Mouse (Mus musculus) limb, embryonic 15.5 days (tissue): Measurements from ENCODE around the gene Fosb. TPM values are rescaled to one million over a fixed set of nuclear protein-coding genes. Genes with fewer than 3 reads are reported as not detected.

ENCODE experiments used
- ATAC-seq: fragments of 200-750 bp; cut with Nextera tagmentation; 2 replicates; pipeline ENCODE4 v1.8.0; 2017; ENCODE audit warnings: low read depth, moderate TSS enrichment; ENCODE audit not compliant: insufficient number of reproducible peaks, low FRiP score, low TSS enrichment
- H3K27ac ChIP-seq: fragments of 300-500 bp; sonication (generic); 2 replicates; pipeline ENCODE4 v1.5.1; 2015; ENCODE audit warnings: moderate library complexity, mild to moderate bottlenecking, inconsistent platforms
- H3K27me3 ChIP-seq: fragments of 300-500 bp; sonication (generic); 2 replicates; pipeline ENCODE4 v1.6.1; 2015; ENCODE audit warnings: inconsistent platforms
- H3K36me3 ChIP-seq: fragments of 300-500 bp; sonication (generic); 2 replicates; pipeline ENCODE4 v1.6.1; 2015; ENCODE audit warnings: inconsistent platforms
- H3K4me1 ChIP-seq: fragments of 300-500 bp; sonication (generic); 2 replicates; pipeline ENCODE4 v1.6.1; 2015; ENCODE audit warnings: inconsistent platforms
- H3K4me2 ChIP-seq: fragments of 300-500 bp; sonication (generic); 2 replicates; pipeline ENCODE4 v1.6.1; 2015; ENCODE audit warnings: mild to moderate bottlenecking, inconsistent platforms
- H3K4me3 ChIP-seq: fragments of 300-500 bp; sonication (generic); 2 replicates; pipeline ENCODE4 v1.5.1; 2015; ENCODE audit warnings: mild to moderate bottlenecking, inconsistent platforms
- H3K9ac ChIP-seq: fragments of 300-500 bp; sonication (generic); 2 replicates; pipeline ENCODE4 v1.6.1; 2015; ENCODE audit warnings: inconsistent platforms
- H3K9me3 ChIP-seq: fragments of 300-500 bp; sonication (generic); 2 replicates; pipeline ENCODE4 v1.6.1; 2016; ENCODE audit warnings: inconsistent platforms
- WGBS: fragments of 180-500 bp; shearing (Covaris S2); methylation state at CpG from one replicate; pipeline ENCODE4 v1.1.7; 2015; 5-methylcytosine and 5-hydroxymethylcytosine counted together
- polyA plus RNA-seq: library from polyadenylated mRNA; unstranded; fragments of >200 nt; fragmentation: Nextera tagmentation; extraction: Ambion mirVana; gene quantifications from 2 replicates; pipeline ENCODE4 v1.2.1, GENCODE M21; 2015

Gene Fosb
- 0.29 and 0.41 TPM in 2 replicates for polyA plus RNA-seq

DNA sequence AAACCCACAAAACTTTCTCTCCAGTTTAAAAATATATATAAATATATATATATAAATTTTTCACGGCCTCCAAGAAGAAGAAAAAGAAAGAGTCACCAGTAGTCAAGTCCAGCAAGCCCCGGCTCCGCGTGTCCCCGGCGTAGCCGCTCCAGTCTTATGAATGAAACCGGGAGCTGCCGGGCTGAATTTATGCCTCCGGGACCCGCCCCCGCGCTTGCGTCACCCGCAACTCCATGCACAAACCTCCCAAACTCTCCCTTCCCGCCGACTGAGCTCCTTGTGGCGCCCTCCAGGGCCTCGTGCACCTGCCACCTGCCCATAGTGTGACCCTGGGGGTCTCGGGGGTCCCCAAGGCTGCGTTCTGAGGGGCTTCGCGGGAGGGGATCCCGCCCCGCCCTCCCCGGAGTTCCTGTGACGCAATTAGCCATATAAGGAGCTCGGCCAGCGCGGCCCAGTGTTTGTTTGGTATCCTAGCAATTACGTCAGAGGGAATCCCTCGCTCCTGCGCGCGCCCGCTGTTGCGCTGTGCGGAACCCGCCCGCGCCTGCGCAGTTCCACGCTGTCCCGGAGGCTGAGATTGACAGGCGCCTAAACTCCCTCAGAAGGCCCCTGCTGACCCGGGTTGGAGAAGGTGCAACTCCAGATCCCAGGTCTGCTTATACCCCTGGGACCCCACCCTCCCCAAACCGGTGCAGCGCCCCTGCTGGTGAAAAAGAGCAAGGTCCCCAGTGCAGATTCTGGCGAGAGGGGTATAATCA, at the start of gene Fosb:
Gene Fosb (minus strand): TSS at position 168 of the 758 bp plus-strand sequence.
- Histone ChIP-seq H3K36me3 (no peaks in the 10 kb centered on the region), H3K9ac (peak within 1 kb of the TSS; percentile 59), H3K9me3 (no peaks in the 10 kb centered on the region), H3K27me3 (peaks cover 43% of the 10 kb centered on the region), H3K4me3 (peak within 1 kb of the TSS; percentile 69), H3K27ac (peak within 1 kb of the TSS; percentile 60), H3K4me1 (peaks cover 26% of the 10 kb centered on the region), H3K4me2 (peak within 1 kb of the TSS; percentile 99)
- peak; percentile 81 for ATAC-seq
- WGBS: under 1% methylated on average over 49 of the region's 49 CpGs

- peak within 1 kb of the TSS; percentile 75 for H3K4me3 ChIP-seq
- H3K4me1 ChIP-seq: peaks cover 42% of the 10 kb centered on the region
- 1% methylated on average over 31 of the region's 31 CpGs for WGBS
- no peaks in the 10 kb centered on the region for H3K27me3 ChIP-seq
- peaks cover 33% of the 10 kb centered on the region for H3K36me3 ChIP-seq
- H3K4me2 ChIP-seq: peak within 1 kb of the TSS; percentile 90
- peak; percentile 62 for ATAC-seq
- H3K9me3 ChIP-seq: no peaks in the 10 kb centered on the region
- H3K9ac ChIP-seq: peak within 1 kb of the TSS; percentile 57
- H3K27ac ChIP-seq: peak within 1 kb of the TSS; percentile 83
These were observed 49.5 kb upstream of the Fosb start, which contains the start of the genes Cd3eap and Ppp1r13l for GRCm38 (mm10) chr7:19359299-19359891. Cd3eap (minus strand) TSS chr7:19359483. Ppp1r13l (plus strand) TSS chr7:19359749.

GRCm38 (mm10) chr7:19358634-19359033, 48.8 kb upstream of the Fosb start:
- H3K4me3 ChIP-seq: peak overlapping the region; percentile 75
- peak overlapping the region; percentile 57 for H3K9ac ChIP-seq
- H3K27me3 ChIP-seq: no peaks in the 10 kb centered on the region
- H3K27ac ChIP-seq: no peak overlapping the region
- peak overlapping the region; percentile 90 for H3K4me2 ChIP-seq
- peaks cover 39% of the 10 kb centered on the region for H3K36me3 ChIP-seq
- ATAC-seq: no peak
- H3K4me1 ChIP-seq: peaks cover 37% of the 10 kb centered on the region
- 14% methylated on average over 13 of the region's 13 CpGs for WGBS
- H3K9me3 ChIP-seq: no peaks in the 10 kb centered on the region

DNA sequence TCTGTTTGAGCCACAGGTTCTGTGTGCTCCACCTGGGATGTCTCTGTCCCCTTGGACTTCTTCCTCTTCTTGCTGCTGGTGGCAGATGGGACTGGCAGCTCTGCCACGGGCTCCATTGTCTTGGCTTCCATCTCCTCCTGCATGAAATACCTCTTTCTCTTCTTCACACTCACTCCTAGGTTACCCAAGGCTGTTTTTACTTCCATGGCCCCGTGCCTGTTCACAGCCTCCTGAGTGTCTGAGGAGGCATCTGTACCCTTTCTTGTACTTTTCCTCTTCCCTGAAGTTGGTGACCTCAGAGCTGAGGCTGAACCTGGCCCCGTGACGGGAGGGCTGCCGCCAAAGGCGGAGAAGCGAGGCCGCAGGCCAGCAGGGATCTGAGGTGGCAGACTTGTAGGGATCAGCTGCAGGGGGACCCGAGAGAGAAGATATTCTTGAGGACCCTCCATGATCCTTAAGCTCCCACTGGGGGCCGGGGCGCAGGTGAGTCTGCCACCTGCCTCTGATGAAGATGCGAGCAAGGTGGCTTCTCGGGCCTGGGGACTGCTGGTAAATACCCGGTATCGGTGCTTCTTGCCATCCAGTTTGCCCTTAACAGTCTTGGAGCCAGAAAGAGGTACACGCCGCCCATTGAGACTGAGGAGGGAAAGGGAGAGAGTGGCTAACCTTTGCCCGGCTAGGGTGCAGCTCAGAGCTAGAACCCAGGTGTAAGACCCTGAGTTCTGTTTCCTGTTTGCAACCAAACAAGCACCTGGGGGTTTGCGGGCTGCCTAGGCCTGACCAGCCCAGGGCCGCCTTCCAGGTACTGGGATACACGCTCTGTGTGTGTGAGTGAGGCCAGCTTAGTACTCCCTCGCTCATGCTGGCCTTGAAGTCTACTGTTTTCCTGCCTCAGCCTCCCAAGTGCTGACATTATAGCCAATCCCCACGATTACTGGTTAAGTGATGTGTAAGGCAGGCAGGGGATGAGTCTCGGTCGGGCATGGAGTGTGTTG, 47.8 kb upstream of the Fosb start:
- 91% methylated on average over 25 of the region's 25 CpGs for WGBS

GRCm38 (mm10) chr7:19356311-19356710, 46.5 kb upstream of the Fosb start:
- H3K27ac ChIP-seq: no peak overlapping the region
- no peak overlapping the region for H3K4me3 ChIP-seq
- H3K27me3 ChIP-seq: no peaks in the 10 kb centered on the region
- WGBS: 61% methylated on average over 10 of the region's 10 CpGs
- no peak overlapping the region for H3K4me2 ChIP-seq
- peaks cover 20% of the 10 kb centered on the region for H3K4me1 ChIP-seq
- H3K9ac ChIP-seq: no peak overlapping the region
- H3K9me3 ChIP-seq: no peaks in the 10 kb centered on the region
- H3K36me3 ChIP-seq: peaks cover 62% of the 10 kb centered on the region
- ATAC-seq: no peak

More for the DNA sequence above, 47.8 kb upstream of the Fosb start:
- no peak overlapping the region for H3K27ac ChIP-seq
- peaks cover 33% of the 10 kb centered on the region for H3K4me1 ChIP-seq
- H3K36me3 ChIP-seq: peaks cover 48% of the 10 kb centered on the region
- peak overlapping the region; percentile 57; the same call in 1 of the 2 replicates for H3K9ac ChIP-seq
- H3K27me3 ChIP-seq: no peaks in the 10 kb centered on the region
- no peaks in the 10 kb centered on the region for H3K9me3 ChIP-seq
- ATAC-seq: no peak
- peak overlapping the region; percentile 75 for H3K4me3 ChIP-seq
- peak overlapping the region; percentile 90 for H3K4me2 ChIP-seq

GRCm38 (mm10) chr7:19354991-19355390, 45.1 kb upstream of the Fosb start:
- H3K9ac ChIP-seq: no peak overlapping the region
- 90% methylated on average over 5 of the region's 5 CpGs for WGBS
- no peaks in the 10 kb centered on the region for H3K9me3 ChIP-seq
- H3K27ac ChIP-seq: no peak overlapping the region
- no peak overlapping the region for H3K4me3 ChIP-seq
- H3K4me1 ChIP-seq: peaks cover 11% of the 10 kb centered on the region
- no peak for ATAC-seq
- no peak overlapping the region for H3K4me2 ChIP-seq
- H3K27me3 ChIP-seq: no peaks in the 10 kb centered on the region
- H3K36me3 ChIP-seq: peaks cover 72% of the 10 kb centered on the region

- Histone ChIP-seq H3K9me3 (no peaks in the 10 kb centered on the region), H3K4me3 (no peak overlapping the region), H3K27me3 (no peaks in the 10 kb centered on the region), H3K9ac (no peak overlapping the region), H3K36me3 (peaks cover 74% of the 10 kb centered on the region), H3K27ac (no peak overlapping the region), H3K4me2 (no peak overlapping the region), H3K4me1 (peaks cover 13% of the 10 kb centered on the region)
- 95% methylated on average over 8 of the region's 8 CpGs for WGBS
- ATAC-seq: no peak
These were observed 40.4 kb upstream of the Fosb start for GRCm38 (mm10) chr7:19350221-19350620.

DNA sequence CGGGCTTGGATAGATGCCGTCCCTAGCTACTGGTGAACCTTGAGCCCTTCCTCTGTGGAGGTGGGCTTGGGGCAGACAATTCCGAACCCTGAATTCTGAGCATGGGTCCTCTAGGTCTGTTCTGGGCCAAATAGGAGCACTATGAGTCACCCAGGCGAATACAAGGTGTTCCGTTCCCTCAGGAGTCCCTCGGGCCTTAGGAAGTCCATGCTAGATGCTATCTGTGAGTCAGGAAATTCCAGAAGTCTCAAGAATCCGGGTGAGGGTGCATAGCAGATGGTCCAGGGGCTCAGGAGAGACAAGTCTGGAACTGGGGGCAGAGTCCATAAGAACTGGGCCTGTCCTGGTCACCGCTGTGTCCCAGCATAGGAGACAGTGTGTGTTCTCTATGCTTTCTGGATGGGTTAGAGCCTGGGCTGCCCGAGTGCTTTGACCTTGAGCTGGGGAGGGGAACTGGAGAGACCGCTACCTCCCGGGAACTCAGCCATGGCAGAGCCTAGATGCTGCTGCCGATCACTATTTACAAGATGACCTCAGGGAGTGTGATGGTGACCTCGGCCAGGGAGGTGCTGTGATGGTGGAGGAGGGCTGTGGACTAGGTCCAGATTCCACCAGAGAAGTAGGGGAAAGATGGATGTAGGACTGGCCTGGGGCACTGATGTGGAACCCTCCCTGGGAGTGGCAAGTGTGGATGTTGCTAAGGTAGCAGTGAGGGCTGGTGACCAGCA, 39.5 kb upstream of the Fosb start:
- no peak overlapping the region for H3K9ac ChIP-seq
- 86% methylated on average over 13 of the region's 13 CpGs for WGBS
- H3K36me3 ChIP-seq: peaks cover 66% of the 10 kb centered on the region
- H3K4me2 ChIP-seq: no peak overlapping the region
- H3K4me3 ChIP-seq: no peak overlapping the region
- H3K4me1 ChIP-seq: peaks cover 18% of the 10 kb centered on the region
- no peaks in the 10 kb centered on the region for H3K27me3 ChIP-seq
- no peak for ATAC-seq
- no peaks in the 10 kb centered on the region for H3K9me3 ChIP-seq
- H3K27ac ChIP-seq: no peak overlapping the region

DNA sequence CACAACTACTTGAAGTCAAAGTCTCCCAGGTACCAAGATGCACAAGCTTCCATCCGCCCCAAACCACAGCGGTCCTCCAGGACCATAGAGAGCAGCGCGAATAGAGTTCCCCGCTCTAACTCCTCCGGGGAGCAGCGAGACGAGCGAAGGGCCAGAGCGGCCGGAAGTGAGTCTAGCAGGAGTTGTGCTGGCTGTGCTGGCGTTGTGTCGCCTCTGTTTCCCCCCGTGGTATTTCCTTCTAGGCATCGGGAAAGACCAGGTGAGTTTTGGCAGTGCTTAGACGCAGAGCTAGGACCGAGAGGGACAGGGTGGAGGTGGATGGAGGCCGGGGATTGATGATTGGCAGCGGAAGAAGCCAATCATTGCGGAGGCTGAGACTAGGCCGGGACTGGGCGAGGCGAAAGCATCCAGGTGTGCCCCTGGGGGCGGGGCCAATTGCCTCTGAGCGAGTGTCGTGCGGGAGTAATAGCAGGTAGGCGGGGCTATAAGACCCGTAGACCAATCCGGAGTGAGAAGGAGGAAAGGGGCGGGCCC, 35.2 kb upstream of the Fosb start:
- peak overlapping the region; percentile 40 for H3K9ac ChIP-seq
- under 1% methylated on average over 31 of the region's 31 CpGs for WGBS
- H3K27me3 ChIP-seq: peaks cover 13% of the 10 kb centered on the region; the same call in 1 of the 2 replicates
- no peaks in the 10 kb centered on the region for H3K9me3 ChIP-seq
- H3K27ac ChIP-seq: peak overlapping the region; percentile 94
- peak; percentile 92 for ATAC-seq
- peak overlapping the region; percentile 86 for H3K4me2 ChIP-seq
- peaks cover 27% of the 10 kb centered on the region for H3K36me3 ChIP-seq
- H3K4me3 ChIP-seq: peak overlapping the region; percentile 66
- H3K4me1 ChIP-seq: peaks cover 48% of the 10 kb centered on the region

- H3K4me3 ChIP-seq: peak within 1 kb of the TSS; percentile 66
- peak within 1 kb of the TSS; percentile 94 for H3K27ac ChIP-seq
- H3K27me3 ChIP-seq: peaks cover 13% of the 10 kb centered on the region; the same call in 1 of the 2 replicates
- H3K9ac ChIP-seq: peak within 1 kb of the TSS; percentile 40
- no peak for ATAC-seq
- H3K36me3 ChIP-seq: peaks cover 20% of the 10 kb centered on the region
- H3K4me2 ChIP-seq: peak within 1 kb of the TSS; percentile 86
- no peaks in the 10 kb centered on the region for H3K9me3 ChIP-seq
- peaks cover 48% of the 10 kb centered on the region for H3K4me1 ChIP-seq
- 23% methylated on average over 12 of the region's 12 CpGs for WGBS
These were observed 34.5 kb upstream of the Fosb start, which contains the start of gene Ercc1 for GRCm38 (mm10) chr7:19344237-19344847. Ercc1 (plus strand) TSS chr7:19344778.
